Mouse (Mus musculus) hindbrain, embryonic 16.5 days (tissue): ENCODE measurements at regions not wholly inside any gene's neighbourhood (a gene's known extent, or its start where the extent isn't known, plus 50 kb on each side); places are given as distances from the start of the nearest gene placed in this dataset.

Experiments used
- ATAC-seq: fragments of 200-750 bp; cut with Nextera tagmentation; 2 replicates; pipeline ENCODE4 v1.8.0; 2017; ENCODE audit warnings: moderate TSS enrichment, moderate library complexity
- H3K27ac ChIP-seq: fragments of 300-500 bp; sonication (generic); 2 replicates; pipeline ENCODE4 v1.5.1; 2014; ENCODE audit warnings: low read depth, mild to moderate bottlenecking, control low read depth, low read length, moderate library complexity
- H3K27me3 ChIP-seq: fragments of 300-500 bp; sonication (generic); replicated peaks from 2 replicates; pipeline ENCODE4 v1.6.1; 2014; ENCODE audit warnings: low read length; ENCODE audit not compliant: control insufficient read depth, insufficient read depth
- H3K36me3 ChIP-seq: fragments of 300-500 bp; sonication (generic); 2 replicates; pipeline ENCODE4 v1.6.1; 2014; ENCODE audit warnings: mild to moderate bottlenecking, low read length, moderate library complexity, mixed read lengths; ENCODE audit not compliant: control insufficient read depth, insufficient read depth
- H3K4me1 ChIP-seq: fragments of 300-500 bp; sonication (generic); 2 replicates; pipeline ENCODE4 v1.6.1; 2014; ENCODE audit warnings: low read depth, low read length; ENCODE audit not compliant: control insufficient read depth, insufficient read depth
- H3K4me2 ChIP-seq: fragments of 300-500 bp; sonication (generic); 2 replicates; pipeline ENCODE4 v1.6.1; 2014; ENCODE audit warnings: mild to moderate bottlenecking, low read length, control low read depth, moderate library complexity
- H3K4me3 ChIP-seq: fragments of 300-500 bp; sonication (generic); 2 replicates; pipeline ENCODE4 v1.5.1; 2014; ENCODE audit warnings: mild to moderate bottlenecking, low read length, control low read depth, moderate library complexity
- H3K9ac ChIP-seq: fragments of 300-500 bp; sonication (generic); 2 replicates; pipeline ENCODE4 v1.6.1; 2014; ENCODE audit warnings: low read depth, mild to moderate bottlenecking, control low read depth, low read length, moderate library complexity
- H3K9me3 ChIP-seq: fragments of 300-500 bp; sonication (generic); 2 replicates; pipeline ENCODE4 v1.6.1; 2014; ENCODE audit warnings: mild to moderate bottlenecking, low read length, moderate library complexity; ENCODE audit not compliant: control insufficient read depth
- WGBS: fragments of 180-500 bp; shearing (Covaris S2); extraction: QIAGEN DNeasy Blood & Tissue Kit; methylation state at CpG from one replicate; pipeline ENCODE4 v1.1.7; 2014; 5-methylcytosine and 5-hydroxymethylcytosine counted together

- no peak for ATAC-seq
- 89% methylated on average over 6 of the region's 6 CpGs for WGBS
- Histone ChIP-seq H3K27me3 (no peaks in the 10 kb centered on the region), H3K9ac (no peak overlapping the region), H3K4me3 (no peak overlapping the region), H3K4me1 (peaks cover 20% of the 10 kb centered on the region), H3K9me3 (no peaks in the 10 kb centered on the region), H3K4me2 (no peak overlapping the region; the same call in 1 of the 2 replicates), H3K27ac (peak overlapping the region; percentile 68), H3K36me3 (no peaks in the 10 kb centered on the region)
These were observed 49.9 kb upstream of the Eed start for GRCm38 (mm10) chr7:90030486-90031250.

GRCm38 (mm10) chr7:90033086-90033485 lies 52.3 kb upstream of the Eed start:
- Histone ChIP-seq H3K4me3 (no peak overlapping the region), H3K27ac (no peak overlapping the region), H3K4me2 (no peak overlapping the region), H3K36me3 (no peaks in the 10 kb centered on the region), H3K9me3 (no peaks in the 10 kb centered on the region), H3K9ac (no peak overlapping the region), H3K27me3 (no peaks in the 10 kb centered on the region), H3K4me1 (peaks cover 20% of the 10 kb centered on the region)
- no peak for ATAC-seq
- WGBS = 100% methylated on average over 2 of the region's 2 CpGs

- no peaks in the 10 kb centered on the region for H3K36me3 ChIP-seq
- H3K27me3 ChIP-seq = no peaks in the 10 kb centered on the region
- H3K4me3 ChIP-seq = no peak overlapping the region
- 89% methylated on average over 9 of the region's 9 CpGs for WGBS
- H3K27ac ChIP-seq = no peak overlapping the region
- H3K9ac ChIP-seq = no peak overlapping the region
- no peak overlapping the region for H3K4me2 ChIP-seq
- no peaks in the 10 kb centered on the region for H3K9me3 ChIP-seq
- ATAC-seq = no peak
- peaks cover 18% of the 10 kb centered on the region for H3K4me1 ChIP-seq
These were observed 53.0 kb upstream of the Eed start for GRCm38 (mm10) chr7:90033640-90034312.

- H3K27ac ChIP-seq = no peak overlapping the region
- H3K36me3 ChIP-seq = no peaks in the 10 kb centered on the region
- no peak overlapping the region for H3K4me2 ChIP-seq
- no peak overlapping the region for H3K9ac ChIP-seq
- H3K4me3 ChIP-seq = no peak overlapping the region
- ATAC-seq = no peak
- peaks cover 11% of the 10 kb centered on the region for H3K4me1 ChIP-seq
- no peaks in the 10 kb centered on the region for H3K9me3 ChIP-seq
- no peaks in the 10 kb centered on the region for H3K27me3 ChIP-seq
- 93% methylated on average over 3 of the region's 3 CpGs for WGBS
These were observed 53.7 kb upstream of the Eed start for GRCm38 (mm10) chr7:90034498-90034897.

- Histone ChIP-seq H3K27ac (no peak overlapping the region), H3K9me3 (no peaks in the 10 kb centered on the region), H3K4me2 (no peak overlapping the region), H3K4me1 (peaks cover 2% of the 10 kb centered on the region), H3K9ac (no peak overlapping the region), H3K27me3 (no peaks in the 10 kb centered on the region), H3K36me3 (no peaks in the 10 kb centered on the region), H3K4me3 (no peak overlapping the region)
- 73% methylated on average over 7 of the region's 7 CpGs for WGBS
- ATAC-seq = no peak
These were observed 54.6 kb upstream of the Eed start for GRCm38 (mm10) chr7:90035396-90035795.

- WGBS = 94% methylated on average over 4 of the region's 4 CpGs
These were observed 57.0 kb upstream of the Eed start for GRCm38 (mm10) chr7:90037736-90038135.

GRCm38 (mm10) chr7:90039504-90039903 lies 58.7 kb upstream of the Eed start:
- 81% methylated on average over 9 of the region's 9 CpGs for WGBS
- Histone ChIP-seq H3K4me1 (no peaks in the 10 kb centered on the region), H3K27ac (no peak overlapping the region), H3K9me3 (no peaks in the 10 kb centered on the region), H3K36me3 (no peaks in the 10 kb centered on the region), H3K4me2 (no peak overlapping the region), H3K27me3 (no peaks in the 10 kb centered on the region), H3K9ac (no peak overlapping the region), H3K4me3 (no peak overlapping the region)
- ATAC-seq = peak; percentile 24; the same call in 1 of the 2 replicates

More at GRCm38 (mm10) chr7:90037736-90038135, 57.0 kb upstream of the Eed start:
- no peak for ATAC-seq
- Histone ChIP-seq H3K27me3 (no peaks in the 10 kb centered on the region), H3K9ac (no peak overlapping the region), H3K9me3 (no peaks in the 10 kb centered on the region), H3K4me1 (no peaks in the 10 kb centered on the region), H3K4me3 (no peak overlapping the region), H3K36me3 (no peaks in the 10 kb centered on the region), H3K27ac (no peak overlapping the region), H3K4me2 (no peak overlapping the region)

- Histone ChIP-seq H3K36me3 (no peaks in the 10 kb centered on the region), H3K9me3 (no peaks in the 10 kb centered on the region), H3K4me3 (no peak overlapping the region), H3K27me3 (no peaks in the 10 kb centered on the region), H3K27ac (0 out of 2 replicates have a peak overlapping the region, but pooled peaks have one; percentile 1), H3K4me1 (no peaks in the 10 kb centered on the region), H3K4me2 (no peak overlapping the region), H3K9ac (no peak overlapping the region)
- WGBS = 69% methylated on average over 11 of the region's 11 CpGs
- ATAC-seq = no peak
These were observed 60.0 kb upstream of the Eed start for GRCm38 (mm10) chr7:90040581-90041340.

- Histone ChIP-seq H3K36me3 (no peaks in the 10 kb centered on the region), H3K27me3 (no peaks in the 10 kb centered on the region), H3K4me3 (no peak overlapping the region), H3K4me2 (no peak overlapping the region), H3K4me1 (no peaks in the 10 kb centered on the region), H3K9me3 (no peaks in the 10 kb centered on the region), H3K9ac (no peak overlapping the region), H3K27ac (0 out of 2 replicates have a peak overlapping the region, but pooled peaks have one; percentile 1)
- WGBS = 63% methylated on average over 5 of the region's 5 CpGs
- ATAC-seq = no peak
These were observed 60.8 kb upstream of the Eed start for GRCm38 (mm10) chr7:90041565-90042024.
